Mouse (Mus musculus): ENCODE data around the gene Arhgef38.
A peak's percentile ranks its signal among the peaks of the same experiment; 100 is the strongest.

Gene Arhgef38

GRCm38 (mm10) chr3:133097936-133098335 lies 136.8 kb downstream of the Arhgef38 start:
- ATAC-seq (ENCODE audit: insufficient number of reproducible peaks, low FRiP score, low TSS enrichment) = no peak

- no peak for ATAC-seq (ENCODE audit: insufficient number of reproducible peaks, low FRiP score, low TSS enrichment)
Measured at GRCm38 (mm10) chr3:133094305-133094704, 140.4 kb downstream of the Arhgef38 start.

GRCm38 (mm10) chr3:133092936-133093335 lies 141.8 kb downstream of the Arhgef38 start:
- no peak for ATAC-seq (ENCODE audit: insufficient number of reproducible peaks, low FRiP score, low TSS enrichment)

- no peak for ATAC-seq (ENCODE audit: insufficient number of reproducible peaks, low FRiP score, low TSS enrichment)
Measured at GRCm38 (mm10) chr3:133092274-133092853, 142.4 kb downstream of the Arhgef38 start.

- ATAC-seq (ENCODE audit: insufficient number of reproducible peaks, low FRiP score, low TSS enrichment) = peak; percentile 97
Measured at GRCm38 (mm10) chr3:133091664-133092273, 143.0 kb downstream of the Arhgef38 start, which contains the start of the genes Ints12 and Gstcd. Gene Ints12 (plus strand): TSS chr3:133091840. Gene Gstcd (minus strand): TSS chr3:133092033.

GRCm38 (mm10) chr3:133091121-133091663 lies 143.6 kb downstream of the Arhgef38 start:
- peak; percentile 75; the same call in 1 of the 2 replicates for ATAC-seq (ENCODE audit: insufficient number of reproducible peaks, low FRiP score, low TSS enrichment)

GRCm38 (mm10) chr3:133090247-133091120 lies 144.3 kb downstream of the Arhgef38 start:
- no peak for ATAC-seq (ENCODE audit: insufficient number of reproducible peaks, low FRiP score, low TSS enrichment)

GRCm38 (mm10) chr3:133085858-133086257 lies 148.9 kb downstream of the Arhgef38 start:
- ATAC-seq (ENCODE audit: insufficient number of reproducible peaks, low FRiP score, low TSS enrichment) = peak; percentile 70

- no peak for ATAC-seq (ENCODE audit: insufficient number of reproducible peaks, low FRiP score, low TSS enrichment)
Measured at GRCm38 (mm10) chr3:133082736-133083135, 152.0 kb downstream of the Arhgef38 start.

GRCm38 (mm10) chr3:133075560-133075959 lies 159.2 kb downstream of the Arhgef38 start:
- no peak for ATAC-seq (ENCODE audit: insufficient number of reproducible peaks, low FRiP score, low TSS enrichment)
